Mouse (Mus musculus) cerebellum, postnatal 36 days (tissue): ENCODE results near the gene Sun2.

Experiments used
- DNase-seq, 2 experiments: peaks; one replicate each; pipeline ENCODE4 v3.0.0; 2021 to 2022; ENCODE audit warnings: mixed read lengths in 2 of 2

Gene Sun2

GRCm38 (mm10) chr15:79755977-79756625, 13.8 kb upstream of the Sun2 start:
- no peak for DNase-seq

- no peak for DNase-seq
Measured at GRCm38 (mm10) chr15:79755176-79755575, 12.8 kb upstream of the Sun2 start.

- no peak for DNase-seq
Measured at GRCm38 (mm10) chr15:79753873-79754272, 11.5 kb upstream of the Sun2 start.

GRCm38 (mm10) chr15:79753420-79753752, 11.1 kb upstream of the Sun2 start:
- DNase-seq = no peak

- peak; percentile 82 to 85 for DNase-seq
Measured at GRCm38 (mm10) chr15:79752742-79753419, 10.5 kb upstream of the Sun2 start.

- no peak for DNase-seq
Measured at GRCm38 (mm10) chr15:79751772-79752171, 9.4 kb upstream of the Sun2 start.

- no peak for DNase-seq
Measured at GRCm38 (mm10) chr15:79750266-79750665, 7.9 kb upstream of the Sun2 start.

- no peak for DNase-seq
Measured at GRCm38 (mm10) chr15:79749162-79749561, 6.8 kb upstream of the Sun2 start.

- DNase-seq = peak in 1 of 2 experiments; percentile 45
Measured at GRCm38 (mm10) chr15:79747998-79748397, 5.7 kb upstream of the Sun2 start.

- DNase-seq = no peak
Measured at GRCm38 (mm10) chr15:79745883-79746282, 3.5 kb upstream of the Sun2 start.

GRCm38 (mm10) chr15:79745312-79745711, 3.0 kb upstream of the Sun2 start:
- DNase-seq = no peak

- DNase-seq = no peak
Measured at GRCm38 (mm10) chr15:79744742-79745141, 2.4 kb upstream of the Sun2 start.

GRCm38 (mm10) chr15:79744001-79744400, 1.7 kb upstream of the Sun2 start:
- no peak for DNase-seq

GRCm38 (mm10) chr15:79742706-79743023, 329 bp upstream of the Sun2 start:
- no peak for DNase-seq

GRCm38 (mm10) chr15:79741173-79741858, 1.0 kb downstream of the Sun2 start:
- DNase-seq = peak in 1 of 2 experiments; percentile 41

- no peak for DNase-seq
Measured at GRCm38 (mm10) chr15:79740739-79741138, 1.6 kb downstream of the Sun2 start.

GRCm38 (mm10) chr15:79734311-79734710, 8.0 kb downstream of the Sun2 start:
- DNase-seq = no peak

- DNase-seq = no peak
Measured at GRCm38 (mm10) chr15:79733640-79734039, 8.7 kb downstream of the Sun2 start.

GRCm38 (mm10) chr15:79733192-79733591, 9.1 kb downstream of the Sun2 start:
- DNase-seq = no peak

- DNase-seq = no peak
Measured at GRCm38 (mm10) chr15:79731554-79731953, 10.8 kb downstream of the Sun2 start.

- DNase-seq = peak in 1 of 2 experiments; percentile 34
Measured at GRCm38 (mm10) chr15:79728731-79729388, 13.5 kb downstream of the Sun2 start.

- DNase-seq = peak; percentile 38 to 44
Measured at GRCm38 (mm10) chr15:79728311-79728710, 14.0 kb downstream of the Sun2 start.

GRCm38 (mm10) chr15:79727840-79728239, 14.5 kb downstream of the Sun2 start:
- no peak for DNase-seq
